ENCODE assay signal across 9 mouse cellular contexts in the genomic region with DNA sequence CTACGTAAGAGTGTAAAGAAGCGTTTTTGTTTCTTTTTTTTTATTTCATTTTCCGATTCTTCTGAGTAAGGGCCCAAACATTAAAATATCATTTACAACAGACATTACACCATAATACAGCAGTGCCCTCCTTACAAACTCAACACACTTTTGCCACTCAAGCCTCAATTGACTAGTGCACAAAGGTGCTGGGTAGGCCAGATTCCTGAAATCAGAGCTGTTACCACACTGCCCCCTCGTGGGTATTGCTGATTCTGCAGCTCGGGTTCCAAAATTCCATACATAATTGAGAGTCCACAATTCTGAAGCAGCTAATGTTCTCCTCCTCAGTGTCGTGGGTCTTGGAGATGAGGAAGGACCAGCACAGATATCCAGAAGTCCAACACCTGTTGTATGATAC.
DNase-seq lines count a peak whose midpoint lies in the region; ATAC-seq and TF ChIP-seq lines count a peak whose summit lies in the region.
"Had no signal": no experiment of that assay in that cellular context is flagged by ENCODE, and none has a peak within 500 bp of the region (broad histone marks: within the 10 kb centered on the region; RNA-seq: fewer than 3 reads in every experiment).

No protein-coding gene starts in this region.

- no peaks in the 10 kb centered on the region for H3K27me3 ChIP-seq in splenic B cell, adult 2 months (ENCODE audit: control insufficient read depth, insufficient read depth, low read length, poor library complexity, severe bottlenecking)
- H3K27me3 ChIP-seq: heart, embryonic 15.5 days had no signal

- TF ChIP-seq CTCF in cortical plate, adult 2 months (IDR thresholded peaks at IDR 0.05; ENCODE audit: extremely low read depth, insufficient read depth, low read length): peak; percentile 90

- no peaks in the 10 kb centered on the region for H3K4me1 ChIP-seq in cortical plate, adult 2 months (ENCODE audit: control insufficient read depth, insufficient read depth, low read length)
- H3K4me1 ChIP-seq: heart, embryonic 15.5 days had no signal

- TF ChIP-seq POLR2A in cortical plate, adult 2 months (IDR thresholded peaks at IDR 0.05; ENCODE audit: extremely low read depth, insufficient read depth, low read length): no peak

- no peaks in the 10 kb centered on the region for H3K36me3 ChIP-seq in splenic B cell, adult 2 months (ENCODE audit: control insufficient read depth, insufficient read depth, low read length, poor library complexity, severe bottlenecking)
- H3K36me3 ChIP-seq: heart, embryonic 15.5 days had no signal

- no peak; the same call in 1 of the 2 replicates for ATAC-seq in cerebellum, adult (ENCODE audit: insufficient number of reproducible peaks, low FRiP score, low TSS enrichment)

- DNase-seq in cerebellum, adult 11 months: peak; percentile 38
- DNase-seq in R1 (ENCODE audit: low read depth, low spot score): peak; percentile 64
- peak; percentile 29 to 35 for DNase-seq in gastrocnemius, postnatal 36 days
- peak; percentile 89 for DNase-seq in layer of hippocampus, postnatal 10 days (ENCODE audit: low spot score in 2 of 2)
- peak; percentile 79 for DNase-seq in lung, postnatal 36 days
- DNase-seq in splenic B cell, adult 2 months (ENCODE audit: low read depth, low spot score): peak; percentile 18

- H3K4me3 ChIP-seq in cortical plate, adult 2 months (ENCODE audit: insufficient read depth, low read length): no peak overlapping the region
- H3K4me3 ChIP-seq: heart, embryonic 15.5 days had no signal

- intact Hi-C loops in gastrocnemius, postnatal 36 days (cut with DNase I): no loop called here

- H3K27ac ChIP-seq in cortical plate, adult 2 months (ENCODE audit: insufficient read depth, low read length): no peak overlapping the region
- H3K27ac ChIP-seq: heart, embryonic 15.5 days had no signal

Comparison
In these comparisons a context has a peak if more than half of its experiments do, and no peak if none do; other contexts are left out.
1. DNase-seq: peak in every context shown above with its lines; median percentile 89 in layer of hippocampus, postnatal 10 days; 79 in lung, postnatal 36 days; 64 in R1; 38 in cerebellum, adult 11 months; 32 in gastrocnemius, postnatal 36 days; 18 in splenic B cell, adult 2 months.